Mouse (Mus musculus): ENCODE results near the gene Nelfe.

DNA sequence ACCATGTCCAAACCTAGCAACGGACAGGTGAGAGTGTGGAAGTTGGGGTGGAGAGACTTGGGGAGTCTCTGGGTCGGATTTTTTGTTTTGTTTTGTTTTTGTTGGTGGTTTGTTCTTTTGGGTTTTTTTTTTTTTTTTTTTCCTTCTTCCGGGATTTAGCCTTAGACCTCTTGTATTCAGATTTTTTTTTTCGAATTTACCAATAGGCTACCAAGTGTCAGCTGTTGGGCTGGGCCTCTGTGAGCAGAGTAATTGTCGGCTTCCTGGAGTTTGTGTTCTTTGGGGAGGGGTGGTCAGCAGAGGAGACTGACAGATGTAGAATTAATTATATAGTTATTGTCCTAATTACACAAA lies 49.7 kb downstream of the Nelfe start:
- TF ChIP-seq CTCF (IDR thresholded peaks at IDR 0.05; ENCODE audit: low read depth, low read length), result no peak
- TF ChIP-seq TAL1 (conservative IDR thresholded peaks at IDR 0.05; ENCODE audit: low read depth, low read length), result no peak
- TF ChIP-seq GATA1 (IDR thresholded peaks at IDR 0.05; ENCODE audit: borderline replicate concordance, low read length), result no peak
- no peak for TF ChIP-seq POLR2AphosphoS5 (IDR thresholded peaks at IDR 0.05; ENCODE audit: insufficient replicate concordance, low read depth, low read length)
- no peak for TF ChIP-seq GATA2 (IDR thresholded peaks at IDR 0.05; ENCODE audit: borderline replicate concordance, low read depth, low read length)
